Mouse (Mus musculus) MEL (cell line): Measurements from ENCODE around the gene Irak2. TPM values are rescaled to one million over a fixed set of nuclear protein-coding genes. Genes with fewer than 3 reads are reported as not detected.
"Not testable (repeated sequence)": the region's sequence is repeated elsewhere in the genome, so short reads cannot be mapped to it uniquely, and the experiment has no call there.

ENCODE experiments used
- DNase-seq: peaks from one replicate; pipeline ENCODE4 v3.0.0; 2011; ENCODE audit warnings: low read depth, low spot score
- H3K27ac ChIP-seq: 2 replicates; pipeline ENCODE4 v1.5.1; 2012; ENCODE audit warnings: low read depth, mild to moderate bottlenecking, control low read depth, low read length, moderate library complexity; ENCODE audit not compliant: control insufficient read depth
- H3K27me3 ChIP-seq, 2 experiments: fragments of 150-350 bp in 1 of 2; sonication (generic) in 1 of 2; 2 replicates each; pipeline ENCODE4 v1.6.1; 2012; ENCODE audit warnings: low read length in 2 of 2, mild to moderate bottlenecking in 2 of 2, improper control_type of control experiment in 1 of 2, moderate library complexity in 1 of 2; ENCODE audit not compliant: insufficient read depth in 2 of 2, control insufficient read depth in 1 of 2
- H3K36me3 ChIP-seq, 2 experiments: 2 replicates each; pipeline ENCODE4 v1.6.1; 2012 to 2014; ENCODE audit warnings: low read length in 2 of 2, improper control_type of control experiment in 1 of 2, inconsistent platforms in 1 of 2, mild to moderate bottlenecking in 1 of 2; ENCODE audit not compliant: insufficient read depth in 2 of 2, control insufficient read depth in 1 of 2
- H3K4me1 ChIP-seq, 2 experiments: fragments of 150-350 bp in 1 of 2; sonication (generic) in 1 of 2; 2 replicates each; pipeline ENCODE4 v1.6.1; 2012; ENCODE audit warnings: low read length in 2 of 2, improper control_type of control experiment in 1 of 2, mild to moderate bottlenecking in 1 of 2; ENCODE audit not compliant: insufficient read depth in 2 of 2, control insufficient read depth in 1 of 2
- H3K4me3 ChIP-seq, 2 experiments: fragments of 150-350 bp in 1 of 2; sonication (generic) in 1 of 2; 2 replicates each; pipeline ENCODE4 v1.5.1; 2012; ENCODE audit warnings: low read depth in 2 of 2, low read length in 2 of 2, mild to moderate bottlenecking in 2 of 2, moderate library complexity in 2 of 2, control low read depth in 1 of 2, improper control_type of control experiment in 1 of 2; ENCODE audit not compliant: control insufficient read depth in 1 of 2, insufficient read depth in 1 of 2
- H3K79me2 ChIP-seq: 2 replicates; pipeline ENCODE4 v1.6.1; 2012; ENCODE audit warnings: mild to moderate bottlenecking, low read length, moderate library complexity; ENCODE audit not compliant: control insufficient read depth, poor library complexity, insufficient read depth
- H3K9ac ChIP-seq: 2 replicates; pipeline ENCODE4 v1.6.1; 2012; ENCODE audit warnings: low read depth, mild to moderate bottlenecking, control low read depth, low read length, moderate library complexity; ENCODE audit not compliant: control insufficient read depth, poor library complexity, severe bottlenecking
- H3K9me3 ChIP-seq: fragments of 150-350 bp; sonication (generic); replicated peaks from 2 replicates; pipeline ENCODE4 v1.6.1; 2012; ENCODE audit warnings: mild to moderate bottlenecking, low read length, improper control_type of control experiment, moderate library complexity; ENCODE audit not compliant: insufficient read depth
- CHD2 ChIP-seq: IDR thresholded peaks from 2 replicates; pipeline ENCODE4 v1.6.1; 2011; ENCODE audit warnings: low read length, improper control_type of control experiment
- CTCF ChIP-seq, 3 experiments: IDR thresholded peaks in 2 of 3; conservative IDR thresholded peaks in 1 of 3; 2 replicates each; pipeline ENCODE4 v1.5.1; 2011 to 2012; ENCODE audit warnings: low read length in 3 of 3, low read depth in 2 of 3, mild to moderate bottlenecking in 2 of 3, improper control_type of control experiment in 1 of 3, inconsistent platforms in 1 of 3, mixed read lengths in 1 of 3, moderate library complexity in 1 of 3; ENCODE audit not compliant: control insufficient read depth in 1 of 3, insufficient read depth in 1 of 3, poor library complexity in 1 of 3, severe bottlenecking in 1 of 3
- ELF1 ChIP-seq: IDR thresholded peaks from 2 replicates; pipeline ENCODE4 v1.6.1; 2014; ENCODE audit warnings: low read depth, mild to moderate bottlenecking, inconsistent platforms, low read length, improper control_type of control experiment, moderate library complexity
- ETS1 ChIP-seq: IDR thresholded peaks from 2 replicates; pipeline ENCODE4 v1.6.1; 2012; ENCODE audit warnings: low read depth, mild to moderate bottlenecking, inconsistent platforms, low read length, improper control_type of control experiment, moderate library complexity
- GATA1 ChIP-seq: IDR thresholded peaks from 2 replicates; pipeline ENCODE4 v1.6.1; 2011; ENCODE audit warnings: low read depth, low read length, improper control_type of control experiment
- JUND ChIP-seq: IDR thresholded peaks from 2 replicates; pipeline ENCODE4 v1.6.1; 2011; ENCODE audit warnings: low read depth, mild to moderate bottlenecking, improper control_type of control experiment, low read length
- MAFK ChIP-seq: IDR thresholded peaks from 2 replicates; pipeline ENCODE4 v1.6.1; 2011; ENCODE audit warnings: low read depth, mild to moderate bottlenecking, low read length, improper control_type of control experiment, borderline replicate concordance
- RAD21 ChIP-seq: IDR thresholded peaks from 2 replicates; pipeline ENCODE4 v1.6.1; 2011; ENCODE audit warnings: mild to moderate bottlenecking, low read depth, low read length, improper control_type of control experiment
- RCOR1 ChIP-seq: IDR thresholded peaks from 2 replicates; pipeline ENCODE4 v1.6.1; 2012; ENCODE audit warnings: low read depth, mild to moderate bottlenecking, inconsistent platforms, low read length, improper control_type of control experiment
- TBP ChIP-seq: IDR thresholded peaks from 2 replicates; pipeline ENCODE4 v1.8.0; 2011; ENCODE audit warnings: low read depth, low read length, improper control_type of control experiment
- TCF12 ChIP-seq: IDR thresholded peaks from 2 replicates; pipeline ENCODE4 v1.6.1; 2014; ENCODE audit warnings: low read depth, mild to moderate bottlenecking, inconsistent platforms, low read length, improper control_type of control experiment, moderate library complexity
- USF1 ChIP-seq: IDR thresholded peaks from 2 replicates; pipeline ENCODE4 v1.6.1; 2014; ENCODE audit warnings: low read depth, mild to moderate bottlenecking, inconsistent platforms, low read length, improper control_type of control experiment, moderate library complexity
- polyA plus RNA-seq, 2 experiments: library from polyadenylated mRNA; stranded (reverse) in 1 of 2; unstranded in 1 of 2; fragments of >175 nt in 1 of 2; fragments of >200 nt in 1 of 2; gene quantifications; 2 replicates each; pipeline versions ENCODE4 v1.2.1 to v1.2.4; 2012; ENCODE audit warnings: low replicate concordance in 2 of 2, low read depth in 1 of 2; ENCODE audit not compliant: insufficient read length in 2 of 2, insufficient read depth in 1 of 2, missing spikeins in 1 of 2
- total RNA-seq: library from RNA; depleted of rRNA; stranded (reverse); fragments of 300-350 nt; gene quantifications from 2 replicates; pipeline ENCODE4 v1.2.3, GENCODE M21; 2012

The Irak2 gene
- total and polyA plus RNA-seq, 3 experiments, result 5.2 to 6.8 TPM; not detected in 1

DNA sequence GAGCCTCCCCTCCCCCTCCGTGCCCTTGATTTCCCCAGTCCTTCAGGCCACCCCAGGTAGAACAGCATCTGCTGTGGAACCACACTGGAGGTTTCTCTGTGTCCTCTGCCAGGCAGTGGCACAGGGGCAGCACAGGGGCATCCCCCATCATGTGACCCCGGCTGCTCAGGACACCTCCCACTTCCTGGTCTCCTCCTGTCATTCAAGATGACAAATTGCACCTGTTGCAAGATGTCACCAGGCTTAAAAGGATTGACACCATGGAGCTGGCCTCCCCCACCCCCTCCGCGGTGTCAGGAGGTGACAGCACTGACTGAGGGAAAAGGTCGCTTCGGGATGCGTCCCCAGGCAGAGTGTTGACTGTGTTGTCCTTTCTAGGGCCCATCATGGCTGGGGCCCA is 31.6 kb downstream of the Irak2 start:
- no peaks in the 10 kb centered on the region for H3K79me2 ChIP-seq
- peaks cover 0 to 6% of the 10 kb centered on the region in 2 experiments; a peak in 2 of 4 replicates for H3K4me1 ChIP-seq
- H3K27ac ChIP-seq, result no peak overlapping the region
- H3K36me3 ChIP-seq, result peaks cover 0 to 9% of the 10 kb centered on the region in 2 experiments; a peak in 2 of 4 replicates
- no peak for DNase-seq
- no peak for TF ChIP-seq TCF12
- TF ChIP-seq USF1, result 0 out of 2 replicates have a peak, but pooled peaks have one; percentile 39
- TF ChIP-seq, all 39 proteins: peak for 1
- H3K27me3 ChIP-seq, result no peaks in the 10 kb centered on the region
- no peak overlapping the region for H3K9ac ChIP-seq
- H3K9me3 ChIP-seq, result no peaks in the 10 kb centered on the region
- no peak overlapping the region for H3K4me3 ChIP-seq

DNA sequence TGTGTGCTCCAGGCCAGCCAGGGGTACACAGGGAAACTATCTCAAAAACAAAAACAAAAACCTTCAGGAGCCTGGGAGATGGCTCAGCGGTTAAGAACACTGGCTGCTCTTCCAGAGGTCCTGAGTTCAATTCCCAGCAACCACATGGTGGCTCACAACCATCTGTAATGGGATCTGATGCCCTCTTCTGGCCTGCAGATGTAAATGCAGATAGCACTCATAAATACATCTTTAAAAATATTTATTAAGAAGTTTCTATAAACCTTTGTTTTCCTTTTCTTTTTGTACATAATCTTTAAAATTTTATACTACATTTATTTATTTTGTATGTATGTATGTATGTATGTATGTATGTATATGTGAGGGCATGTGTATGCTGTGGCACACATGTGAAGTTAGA is 33.8 kb downstream of the Irak2 start:
- peaks cover 0 to 12% of the 10 kb centered on the region in 2 experiments; a peak in 2 of 4 replicates for H3K4me1 ChIP-seq
- not testable (repeated sequence) for DNase-seq, H3K9me3 ChIP-seq, H3K4me3 ChIP-seq, H3K9ac ChIP-seq, H3K79me2 ChIP-seq, H3K27ac ChIP-seq, H3K36me3 ChIP-seq, H3K27me3 ChIP-seq
- TF ChIP-seq CTCF (IDR thresholded peaks at IDR 0.05 in 2 of 3, conservative IDR thresholded peaks at IDR 0.05 in 1 of 3; ENCODE audit: control insufficient read depth in 1 of 3, insufficient read depth in 1 of 3, low read depth in 2 of 3, low read length in 3 of 3, poor library complexity in 1 of 3, severe bottlenecking in 1 of 3), result peak in 2 of 3 experiments; percentile 27 to 36; a peak in 3 of 6 replicates
- 0 out of 2 replicates have a peak, but pooled peaks have one; percentile 26 for TF ChIP-seq TBP
- TF ChIP-seq RAD21, result peak; percentile 20

- TF ChIP-seq ELF1, result no peak
- TF ChIP-seq RCOR1, result no peak
- no peak for TF ChIP-seq JUND
- no peak for TF ChIP-seq MAFK
- TF ChIP-seq ETS1, result no peak
- TF ChIP-seq GATA1, result no peak
- no peak for TF ChIP-seq CHD2
- H3K27ac ChIP-seq, result no peak overlapping the region
- no peaks in the 10 kb centered on the region for H3K79me2 ChIP-seq
- no peaks in the 10 kb centered on the region for H3K27me3 ChIP-seq
- no peak overlapping the region for H3K4me3 ChIP-seq
- H3K4me1 ChIP-seq, result peaks cover 0 to 10% of the 10 kb centered on the region in 2 experiments; a peak in 2 of 4 replicates
- DNase-seq, result no peak
- no peak overlapping the region for H3K9ac ChIP-seq
- no peaks in the 10 kb centered on the region for H3K9me3 ChIP-seq
- peaks cover 0 to 9% of the 10 kb centered on the region in 2 experiments; a peak in 2 of 4 replicates for H3K36me3 ChIP-seq
These were observed 34.7 kb downstream of the Irak2 start for GRCm38 (mm10) chr6:113672989-113673388.
